Mouse (Mus musculus) lung, adult 2 months (tissue): Measurements from ENCODE around the gene Mrnip.

Experiments used
- CTCF ChIP-seq: fragments of 200-500 bp; IDR thresholded peaks from 2 replicates; pipeline ENCODE4 v1.5.1; 2011; ENCODE audit warnings: mild to moderate bottlenecking, low read length, control low read depth; ENCODE audit not compliant: insufficient read depth
- POLR2A ChIP-seq: fragments of 200-500 bp; IDR thresholded peaks from 2 replicates; pipeline ENCODE4 v1.6.1; 2011; ENCODE audit warnings: low read depth, mild to moderate bottlenecking, control low read depth, low read length, borderline replicate concordance; ENCODE audit errors: extremely low read depth

DNA sequence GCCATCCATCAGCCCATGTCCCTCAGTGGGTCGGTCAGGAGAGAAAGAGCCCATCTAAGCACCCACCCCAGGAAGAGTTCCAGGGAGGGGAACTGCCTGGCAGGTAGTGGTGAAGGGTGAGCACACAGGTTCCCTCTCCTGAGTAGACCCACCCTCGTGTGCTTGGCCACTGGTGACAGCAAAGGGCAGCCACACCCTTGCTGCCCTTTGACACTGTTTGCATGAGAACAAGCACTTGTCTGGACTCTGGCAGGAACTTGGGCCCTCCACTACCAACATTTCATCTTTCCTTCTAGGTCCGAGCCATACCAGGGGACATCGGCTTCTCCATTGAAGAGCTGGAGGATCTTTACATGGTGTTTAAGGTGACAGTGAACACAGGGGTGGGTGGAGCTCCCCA is 14.9 kb upstream of the Mrnip start:
- TF ChIP-seq POLR2A, result no peak
- TF ChIP-seq CTCF, result no peak
